Mouse (Mus musculus): ENCODE measurements at regions not wholly inside any gene's neighbourhood (a gene's known extent, or its start where the extent isn't known, plus 50 kb on each side); places are given as distances from the start of the nearest gene placed in this dataset.

DNA sequence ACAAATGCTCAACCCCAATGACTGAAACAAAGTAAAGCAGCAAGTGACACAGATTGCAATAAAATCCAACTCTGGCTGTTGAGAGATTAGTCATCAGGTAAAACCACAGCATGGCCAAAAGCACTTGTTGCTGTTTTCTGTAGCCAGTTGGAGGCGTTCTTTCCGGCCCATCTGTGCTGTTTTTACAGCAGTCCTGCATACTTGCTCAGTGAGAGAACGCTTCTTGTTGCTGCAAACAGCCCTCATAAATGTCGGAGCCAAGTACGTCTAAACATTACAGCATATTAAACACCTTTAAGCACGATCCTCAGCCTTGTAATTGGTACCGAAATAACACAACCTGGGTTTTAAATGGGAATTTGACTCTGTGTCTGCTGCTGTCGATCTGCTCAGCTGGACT is 65.6 kb upstream of the Hs3st3a1 start:
- ATAC-seq: no peak

DNA sequence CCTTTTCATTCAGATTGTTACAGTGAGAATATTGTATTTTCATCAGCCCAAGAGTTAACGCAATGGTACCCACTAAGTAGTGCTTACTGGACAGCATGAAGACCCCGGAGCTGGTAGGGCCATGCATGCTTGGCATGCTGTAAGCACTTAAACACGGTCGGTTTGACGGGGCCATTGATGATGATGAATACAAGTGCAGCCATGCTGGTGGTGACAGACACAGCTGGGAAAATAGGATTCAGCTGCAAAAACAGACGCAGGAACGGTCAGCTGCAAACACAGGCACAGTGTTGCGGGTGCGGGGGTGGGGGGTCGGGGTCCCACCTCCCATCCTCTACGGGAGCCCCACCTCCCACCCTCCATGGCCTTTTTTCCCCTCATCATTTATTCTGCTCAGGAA is 99.7 kb upstream of the Hs3st3a1 start:
- Histone ChIP-seq H3K9ac (replicated peaks; ENCODE audit: low read depth) (no peak overlapping the region), H3K27ac (ENCODE audit: low read length) (no peak overlapping the region), H3K4me3 (ENCODE audit: low read depth, low read length) (no peak overlapping the region), H3K27me3 (replicated peaks; ENCODE audit: insufficient read depth, low read length) (no peaks in the 10 kb centered on the region; the same call in 1 of the 2 replicates), H3K4me1 (ENCODE audit: insufficient read depth, low read depth, low read length) (no peaks in the 10 kb centered on the region), H3K4me2 (replicated peaks; ENCODE audit: low read depth, low read length) (no peak overlapping the region), H3K36me3 (ENCODE audit: insufficient read depth, low read length) (no peaks in the 10 kb centered on the region), H3K9me3 (ENCODE audit: low read length) (no peaks in the 10 kb centered on the region)
- WGBS: 64% methylated on average over 11 of the region's 11 CpGs
- ATAC-seq (no peak), DNase-seq (ENCODE audit: low spot score) (no peak)
- TF ChIP-seq CTCF (IDR thresholded peaks at IDR 0.05) (no peak), EP300 (IDR thresholded peaks at IDR 0.05) (no peak)

More for the DNA sequence above, 65.6 kb upstream of the Hs3st3a1 start:
- H3K9ac ChIP-seq (replicated peaks; ENCODE audit: low read depth): no peak overlapping the region
- 81% methylated on average over 8 of the region's 8 CpGs for WGBS
- H3K36me3 ChIP-seq (ENCODE audit: insufficient read depth, low read length): no peaks in the 10 kb centered on the region
- no peak overlapping the region for H3K4me2 ChIP-seq (replicated peaks; ENCODE audit: low read depth, low read length)
- DNase-seq (ENCODE audit: low spot score): no peak
- H3K4me3 ChIP-seq (ENCODE audit: low read depth, low read length): no peak overlapping the region
- no peaks in the 10 kb centered on the region for H3K27me3 ChIP-seq (replicated peaks; ENCODE audit: insufficient read depth, low read length)
- TF ChIP-seq EP300 (IDR thresholded peaks at IDR 0.05) (no peak), CTCF (IDR thresholded peaks at IDR 0.05) (no peak)
- no peaks in the 10 kb centered on the region for H3K9me3 ChIP-seq (ENCODE audit: low read length)
- no peak overlapping the region for H3K27ac ChIP-seq (ENCODE audit: low read length)
- H3K4me1 ChIP-seq (ENCODE audit: insufficient read depth, low read depth, low read length): no peaks in the 10 kb centered on the region

- H3K4me2 ChIP-seq (replicated peaks; ENCODE audit: low read depth, low read length): no peak overlapping the region
- H3K36me3 ChIP-seq (ENCODE audit: insufficient read depth, low read length): no peaks in the 10 kb centered on the region
- no peak overlapping the region for H3K9ac ChIP-seq (replicated peaks; ENCODE audit: low read depth)
- H3K4me3 ChIP-seq (ENCODE audit: low read depth, low read length): no peak overlapping the region
- no peak overlapping the region for H3K27ac ChIP-seq (ENCODE audit: low read length)
- 0 out of 2 replicates have a peak, but pooled peaks have one; percentile 33 for ATAC-seq
- DNase-seq (ENCODE audit: low spot score): no peak
- no peaks in the 10 kb centered on the region for H3K9me3 ChIP-seq (ENCODE audit: low read length)
- TF ChIP-seq EP300 (IDR thresholded peaks at IDR 0.05) (no peak), CTCF (IDR thresholded peaks at IDR 0.05) (no peak)
- H3K27me3 ChIP-seq (replicated peaks; ENCODE audit: insufficient read depth, low read length): no peaks in the 10 kb centered on the region; the same call in 1 of the 2 replicates
- 48% methylated on average over 7 of the region's 7 CpGs for WGBS
- H3K4me1 ChIP-seq (ENCODE audit: insufficient read depth, low read depth, low read length): no peaks in the 10 kb centered on the region
These were observed 102.7 kb upstream of the Hs3st3a1 start for GRCm38 (mm10) chr11:64332406-64332805.

- H3K4me3 ChIP-seq (ENCODE audit: low read depth, low read length): no peak overlapping the region
- WGBS: 78% methylated on average over 4 of the region's 5 CpGs
These were observed 103.3 kb upstream of the Hs3st3a1 start for GRCm38 (mm10) chr11:64331811-64332210.

GRCm38 (mm10) chr11:64329129-64329528 is 106.0 kb upstream of the Hs3st3a1 start:
- H3K4me3 ChIP-seq (ENCODE audit: low read depth, low read length): no peak overlapping the region
- 28% methylated on average over 3 of the region's 3 CpGs for WGBS
- H3K27me3 ChIP-seq (replicated peaks; ENCODE audit: insufficient read depth, low read length): no peaks in the 10 kb centered on the region
- no peak overlapping the region for H3K27ac ChIP-seq (ENCODE audit: low read length)
- DNase-seq (ENCODE audit: low spot score) (no peak), ATAC-seq (no peak)
- no peaks in the 10 kb centered on the region for H3K9me3 ChIP-seq (ENCODE audit: low read length)
- no peaks in the 10 kb centered on the region for H3K4me1 ChIP-seq (ENCODE audit: insufficient read depth, low read depth, low read length)
- no peak overlapping the region for H3K9ac ChIP-seq (replicated peaks; ENCODE audit: low read depth)
- TF ChIP-seq EP300 (IDR thresholded peaks at IDR 0.05) (peak; percentile 18; the same call in 1 of the 2 replicates), CTCF (IDR thresholded peaks at IDR 0.05) (no peak)
- H3K36me3 ChIP-seq (ENCODE audit: insufficient read depth, low read length): no peaks in the 10 kb centered on the region
- no peak overlapping the region for H3K4me2 ChIP-seq (replicated peaks; ENCODE audit: low read depth, low read length)

More at GRCm38 (mm10) chr11:64331811-64332210, 103.3 kb upstream of the Hs3st3a1 start:
- no peak for DNase-seq (ENCODE audit: low spot score)
- no peak overlapping the region for H3K4me2 ChIP-seq (replicated peaks; ENCODE audit: low read depth, low read length)
- no peak overlapping the region for H3K9ac ChIP-seq (replicated peaks; ENCODE audit: low read depth)
- H3K9me3 ChIP-seq (ENCODE audit: low read length): no peaks in the 10 kb centered on the region
- no peaks in the 10 kb centered on the region; the same call in 1 of the 2 replicates for H3K27me3 ChIP-seq (replicated peaks; ENCODE audit: insufficient read depth, low read length)
- TF ChIP-seq EP300 (IDR thresholded peaks at IDR 0.05) (no peak), CTCF (IDR thresholded peaks at IDR 0.05) (no peak)
- no peak overlapping the region for H3K27ac ChIP-seq (ENCODE audit: low read length)
- H3K36me3 ChIP-seq (ENCODE audit: insufficient read depth, low read length): no peaks in the 10 kb centered on the region
- no peaks in the 10 kb centered on the region for H3K4me1 ChIP-seq (ENCODE audit: insufficient read depth, low read depth, low read length)
- ATAC-seq: no peak

DNA sequence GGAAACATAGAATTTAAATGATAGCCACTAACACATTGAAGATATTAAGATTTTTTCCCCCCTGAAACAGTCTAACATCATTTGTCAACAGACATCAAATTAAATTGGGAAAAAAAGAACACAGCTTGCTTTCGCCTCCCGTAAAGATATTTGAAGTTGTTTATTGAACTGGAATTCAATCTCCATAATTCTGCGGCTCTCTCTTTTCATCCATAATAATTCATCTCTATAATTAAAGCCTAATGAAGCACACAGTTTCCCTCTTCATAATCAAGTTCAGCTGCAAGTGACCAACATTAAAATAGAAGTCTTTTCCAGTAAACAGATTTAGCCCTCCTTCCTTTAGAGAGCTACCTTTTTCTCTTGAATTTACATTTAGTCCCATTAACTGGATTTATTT is 107.4 kb upstream of the Hs3st3a1 start:
- ATAC-seq (no peak), DNase-seq (ENCODE audit: low spot score) (no peak)
- H3K27me3 ChIP-seq (replicated peaks; ENCODE audit: insufficient read depth, low read length): no peaks in the 10 kb centered on the region
- no peak overlapping the region for H3K4me3 ChIP-seq (ENCODE audit: low read depth, low read length)
- H3K27ac ChIP-seq (ENCODE audit: low read length): no peak overlapping the region
- 78% methylated on average over 3 of the region's 3 CpGs for WGBS
- no peaks in the 10 kb centered on the region for H3K4me1 ChIP-seq (ENCODE audit: insufficient read depth, low read depth, low read length)
- TF ChIP-seq CTCF (IDR thresholded peaks at IDR 0.05): no peak
- TF ChIP-seq EP300 (IDR thresholded peaks at IDR 0.05): no peak
- H3K9ac ChIP-seq (replicated peaks; ENCODE audit: low read depth): no peak overlapping the region
- H3K9me3 ChIP-seq (ENCODE audit: low read length): no peaks in the 10 kb centered on the region
- H3K36me3 ChIP-seq (ENCODE audit: insufficient read depth, low read length): no peaks in the 10 kb centered on the region
- H3K4me2 ChIP-seq (replicated peaks; ENCODE audit: low read depth, low read length): no peak overlapping the region

GRCm38 (mm10) chr11:64326646-64327045 is 108.5 kb upstream of the Hs3st3a1 start:
- DNase-seq (ENCODE audit: low spot score): no peak
- no peak for TF ChIP-seq EP300 (IDR thresholded peaks at IDR 0.05)
- TF ChIP-seq CTCF (IDR thresholded peaks at IDR 0.05): no peak
- Histone ChIP-seq H3K27ac (ENCODE audit: low read length) (no peak overlapping the region), H3K9ac (replicated peaks; ENCODE audit: low read depth) (no peak overlapping the region), H3K4me2 (replicated peaks; ENCODE audit: low read depth, low read length) (no peak overlapping the region), H3K4me3 (ENCODE audit: low read depth, low read length) (no peak overlapping the region), H3K36me3 (ENCODE audit: insufficient read depth, low read length) (no peaks in the 10 kb centered on the region), H3K27me3 (replicated peaks; ENCODE audit: insufficient read depth, low read length) (no peaks in the 10 kb centered on the region), H3K9me3 (ENCODE audit: low read length) (no peaks in the 10 kb centered on the region), H3K4me1 (ENCODE audit: insufficient read depth, low read depth, low read length) (no peaks in the 10 kb centered on the region)
- WGBS: 90% methylated on average over 7 of the region's 7 CpGs
- no peak for ATAC-seq
